Mouse (Mus musculus) lung, embryonic 14.5 days (tissue): ENCODE data around the gene Ulbp1. TPM values are rescaled to one million over a fixed set of nuclear protein-coding genes. Genes with fewer than 3 reads are reported as not detected.
"Not testable (repeated sequence)": the region's sequence is repeated elsewhere in the genome, so short reads cannot be mapped to it uniquely, and the experiment has no call there.

ENCODE experiments used
- ATAC-seq: fragments of 200-750 bp; cut with Nextera tagmentation; 2 replicates; pipeline ENCODE4 v1.8.0; 2017; ENCODE audit warnings: mild to moderate bottlenecking, moderate TSS enrichment, moderate library complexity; ENCODE audit not compliant: insufficient read depth
- DNase-seq: peaks from one replicate; pipeline ENCODE4 v3.0.0-alpha.2; 2015
- H3K27ac ChIP-seq: fragments of 300-500 bp; sonication (generic); 2 replicates; pipeline ENCODE4 v1.5.1; 2014; ENCODE audit warnings: low read depth, mild to moderate bottlenecking, moderate library complexity
- H3K27me3 ChIP-seq: fragments of 300-500 bp; sonication (generic); 2 replicates; pipeline ENCODE4 v1.6.1; 2014; ENCODE audit warnings: low read length, control low read depth; ENCODE audit not compliant: insufficient read depth
- H3K36me3 ChIP-seq: fragments of 300-500 bp; sonication (generic); 2 replicates; pipeline ENCODE4 v1.6.1; 2014; ENCODE audit warnings: control low read depth; ENCODE audit not compliant: insufficient read depth
- H3K4me1 ChIP-seq: fragments of 300-500 bp; sonication (generic); 2 replicates; pipeline ENCODE4 v1.6.1; 2014; ENCODE audit warnings: antibody characterized with exemption, control low read depth; ENCODE audit not compliant: insufficient read depth
- H3K4me2 ChIP-seq: fragments of 300-500 bp; sonication (generic); 2 replicates; pipeline ENCODE4 v1.6.1; 2014; ENCODE audit warnings: mild to moderate bottlenecking
- H3K4me3 ChIP-seq: fragments of 300-500 bp; sonication (generic); 2 replicates; pipeline ENCODE4 v1.5.1; 2014; ENCODE audit warnings: low read depth, low read length
- H3K9ac ChIP-seq: fragments of 300-500 bp; sonication (generic); 2 replicates; pipeline ENCODE4 v1.6.1; 2014
- H3K9me3 ChIP-seq: fragments of 300-500 bp; sonication (generic); 2 replicates; pipeline ENCODE4 v1.6.1; 2016; ENCODE audit warnings: low read depth, low read length, control low read depth
- CTCF ChIP-seq: IDR thresholded peaks from 2 replicates; pipeline ENCODE4 v1.5.1; 2016; ENCODE audit warnings: antibody characterized with exemption, low read depth
- WGBS: fragments of 180-500 bp; shearing (Covaris S2); extraction: QIAGEN DNeasy Blood & Tissue Kit; methylation state at CpG from one replicate; pipeline ENCODE4 v1.1.7; 2014; 5-methylcytosine and 5-hydroxymethylcytosine counted together
- polyA plus RNA-seq: library from polyadenylated mRNA; unstranded; fragments of >200 nt; fragmentation: Nextera tagmentation; extraction: Ambion mirVana; gene quantifications from 2 replicates; pipeline ENCODE4 v1.2.1, GENCODE M21; 2014

The Ulbp1 gene
- polyA plus RNA-seq, 1 experiment from 2014 or later: 9.4 TPM

DNA sequence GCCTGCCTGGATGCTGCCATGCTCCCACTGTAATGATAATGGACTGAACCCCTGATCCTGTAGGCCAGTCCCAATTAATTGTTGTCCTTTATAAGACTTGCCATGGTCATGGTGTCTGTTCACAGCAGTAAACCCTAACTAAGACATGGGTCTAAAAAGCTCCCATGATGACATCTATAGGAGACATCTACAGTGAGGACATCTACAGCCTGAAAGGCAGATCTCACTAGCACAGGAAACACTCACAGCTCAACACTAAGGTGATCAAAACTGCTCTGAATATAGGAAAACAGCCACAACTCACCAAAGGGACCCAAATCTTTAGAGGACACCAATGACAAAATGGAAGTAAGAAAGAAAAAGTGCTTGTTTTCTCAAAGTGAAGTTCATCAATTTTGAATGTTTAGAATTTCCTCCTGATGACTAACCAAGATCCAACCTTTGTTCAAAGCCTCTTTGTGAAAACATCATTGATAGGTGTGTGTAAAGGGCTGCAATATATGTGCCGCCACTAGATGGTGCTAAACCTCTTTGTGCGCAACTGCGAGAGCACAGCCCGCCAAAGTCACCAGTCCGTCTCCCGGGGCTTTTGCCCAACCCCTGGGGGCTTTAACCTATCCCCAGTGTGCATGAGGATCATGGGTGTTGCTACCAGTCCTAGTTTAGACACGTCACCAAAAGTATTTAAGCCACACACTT is 3.6 kb downstream of the Ulbp1 start:
- not testable (repeated sequence) for H3K9me3 ChIP-seq, H3K27ac ChIP-seq, H3K4me1 ChIP-seq, H3K27me3 ChIP-seq, H3K36me3 ChIP-seq, ATAC-seq, H3K9ac ChIP-seq
- Histone ChIP-seq H3K4me2 (peak overlapping the region; percentile 58), H3K4me3 (peak overlapping the region; percentile 18; the same call in 1 of the 2 replicates)
- 0% methylated on average over 7 of the region's 7 CpGs for WGBS
- peak; percentile 43 for DNase-seq
- peak; percentile 69 for TF ChIP-seq CTCF

DNA sequence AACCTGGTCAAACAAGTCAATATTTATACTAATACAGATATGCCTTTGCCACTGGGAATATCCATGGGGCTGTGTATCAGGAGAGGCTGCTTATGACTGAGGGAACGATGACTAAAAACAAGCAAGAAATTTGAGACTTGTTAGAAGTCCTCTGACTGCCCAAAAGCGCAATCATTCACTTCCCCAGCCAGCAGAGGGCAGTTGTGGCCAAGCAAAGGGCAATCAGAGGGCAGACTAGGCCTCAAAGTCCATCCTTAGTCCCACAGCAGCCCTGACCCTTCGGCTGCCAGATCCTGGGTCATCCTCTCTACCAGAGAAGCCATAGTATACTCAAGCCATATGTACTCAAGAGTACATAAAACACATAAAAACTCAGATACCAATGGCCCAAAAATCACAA is 11.4 kb downstream of the Ulbp1 start:
- Histone ChIP-seq H3K36me3 (no peaks in the 10 kb centered on the region), H3K9ac (no peak overlapping the region), H3K4me1 (no peaks in the 10 kb centered on the region), H3K27me3 (no peaks in the 10 kb centered on the region), H3K9me3 (no peaks in the 10 kb centered on the region), H3K4me3 (no peak overlapping the region), H3K4me2 (no peak overlapping the region), H3K27ac (no peak overlapping the region)
- peak; percentile 32 for TF ChIP-seq CTCF
- ATAC-seq: no peak
- WGBS: 48% methylated on average over 3 of the region's 3 CpGs
- DNase-seq: no peak

DNA sequence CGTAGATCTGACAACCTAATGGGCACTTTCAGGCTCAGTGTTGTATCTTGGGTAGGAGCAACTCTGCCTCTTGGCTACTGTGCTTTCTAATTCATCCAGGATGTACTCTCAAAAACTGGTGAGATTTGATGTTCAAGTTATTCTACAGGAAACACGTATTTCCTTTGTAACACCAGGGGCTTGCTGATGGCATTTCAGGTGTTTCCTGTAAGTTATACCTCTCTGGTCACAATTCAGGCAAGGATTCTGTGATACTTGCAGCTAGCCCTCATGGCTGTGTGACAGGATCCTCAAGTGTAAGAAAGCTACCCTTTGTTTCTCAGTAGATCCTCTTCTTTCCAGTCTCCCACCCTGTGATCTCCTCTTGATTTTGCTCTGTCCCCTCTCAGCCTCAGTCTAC is 34.5 kb downstream of the Ulbp1 start:
- Histone ChIP-seq H3K4me1 (no peaks in the 10 kb centered on the region), H3K4me2 (no peak overlapping the region), H3K27ac (no peak overlapping the region), H3K36me3 (no peaks in the 10 kb centered on the region), H3K9ac (no peak overlapping the region), H3K4me3 (no peak overlapping the region), H3K9me3 (no peaks in the 10 kb centered on the region), H3K27me3 (no peaks in the 10 kb centered on the region)
- WGBS: 68% methylated on average over 2 of the region's 2 CpGs
- ATAC-seq (no peak), DNase-seq (no peak)
- TF ChIP-seq CTCF: no peak

DNA sequence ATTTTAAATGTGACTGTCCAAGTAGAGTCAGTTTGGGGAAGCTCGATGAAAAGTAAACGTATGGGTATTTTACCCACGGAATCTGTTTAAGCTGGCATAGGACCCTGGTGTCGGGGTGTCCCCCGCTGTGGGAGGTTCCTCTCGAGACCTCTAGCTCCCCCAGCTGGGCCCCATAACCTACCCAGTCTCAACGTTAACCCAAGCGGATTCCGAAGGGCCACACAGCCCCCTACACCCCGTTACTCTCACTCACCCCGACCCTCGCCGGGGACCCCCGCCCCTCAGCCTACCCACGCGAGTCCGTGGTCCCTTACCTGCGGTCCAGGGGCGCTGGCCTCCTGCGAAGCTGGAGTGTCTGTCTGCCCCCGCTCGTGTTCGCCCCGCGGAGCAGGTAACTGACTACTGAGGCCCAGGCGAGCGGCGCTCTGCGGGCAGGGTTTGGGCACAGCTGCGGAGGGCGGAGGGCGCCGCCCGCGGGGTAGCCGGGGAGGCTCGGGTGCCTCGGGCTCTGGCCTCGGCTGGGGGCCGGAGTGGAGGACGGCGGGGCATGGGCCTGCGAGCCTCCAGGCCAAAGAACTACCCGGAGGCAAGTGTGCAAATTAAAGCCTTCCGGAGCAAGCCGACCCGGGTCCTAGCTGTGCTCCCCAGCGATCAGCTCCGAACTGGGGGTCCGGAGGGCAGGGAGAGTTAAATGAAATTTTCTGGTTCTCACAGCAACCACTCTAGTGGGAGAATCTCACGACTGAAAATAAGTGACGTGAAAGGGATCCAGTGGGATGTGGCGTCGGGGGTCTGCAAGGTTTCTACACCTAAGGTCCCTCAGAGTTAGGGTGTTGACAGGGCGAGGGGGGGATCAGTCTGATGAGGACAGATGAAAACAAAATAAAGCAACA is 80.0 kb downstream of the Ulbp1 start:
- no peak for TF ChIP-seq CTCF
- Histone ChIP-seq H3K9me3 (no peaks in the 10 kb centered on the region), H3K27me3 (peaks cover 29% of the 10 kb centered on the region), H3K4me3 (peak overlapping the region; percentile 55), H3K27ac (no peak overlapping the region), H3K4me1 (peaks cover 4% of the 10 kb centered on the region; the same call in 1 of the 2 replicates), H3K4me2 (peak overlapping the region; percentile 99), H3K9ac (no peak overlapping the region), H3K36me3 (no peaks in the 10 kb centered on the region)
- ATAC-seq (no peak), DNase-seq (peak; percentile 1)
- WGBS: 6% methylated on average over 55 of the region's 55 CpGs

DNA sequence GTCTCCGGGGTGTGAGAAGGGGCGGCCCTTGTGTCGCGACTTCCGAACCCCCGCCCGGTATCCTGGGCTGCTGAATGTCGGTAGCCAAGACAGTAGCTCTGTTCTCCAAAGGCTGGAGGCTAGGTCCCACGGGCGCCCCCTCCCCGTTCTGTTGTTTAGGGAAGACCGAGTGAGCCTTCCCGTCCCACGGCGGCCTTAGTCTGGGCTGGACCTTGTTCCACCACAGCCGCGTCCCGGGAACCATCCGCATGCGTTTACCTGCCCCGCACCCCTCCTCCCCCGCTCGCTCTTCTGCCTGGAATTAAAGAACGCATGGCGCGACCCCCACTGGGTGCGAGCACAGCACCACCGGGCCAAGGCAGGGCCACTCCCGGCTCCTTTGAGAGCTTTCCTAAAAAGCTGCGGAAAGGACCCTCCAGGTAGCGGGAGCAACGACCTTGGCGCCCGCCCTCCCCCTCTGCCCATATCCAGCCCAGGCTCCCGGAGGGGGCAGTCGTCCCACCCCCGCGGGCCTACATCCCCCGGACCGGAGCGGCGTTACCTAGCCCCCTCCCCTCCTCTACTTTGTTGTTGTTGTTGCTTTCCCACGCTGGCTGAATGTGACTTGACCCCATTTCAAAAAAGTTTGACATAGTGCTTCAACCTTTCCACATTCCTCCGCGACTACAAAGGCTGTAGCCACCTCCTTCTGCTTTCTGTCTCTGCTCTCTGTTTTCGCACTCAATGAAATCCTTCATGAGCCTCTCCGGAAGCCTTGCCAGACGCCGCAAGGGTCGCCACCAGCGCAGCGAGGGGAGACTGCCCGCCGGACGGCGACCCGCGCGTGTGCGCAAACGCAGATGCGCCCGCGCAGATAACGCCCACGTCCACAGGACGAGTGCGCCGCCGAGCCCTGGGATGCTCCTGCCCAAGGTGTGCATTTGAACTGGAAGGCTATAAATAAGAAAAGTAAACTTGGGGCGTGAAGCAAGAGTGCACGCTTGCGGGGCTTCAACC is 81.2 kb downstream of the Ulbp1 start:
- H3K9me3 ChIP-seq: no peaks in the 10 kb centered on the region
- no peaks in the 10 kb centered on the region for H3K36me3 ChIP-seq
- peak overlapping the region; percentile 55 for H3K4me3 ChIP-seq
- peaks cover 29% of the 10 kb centered on the region for H3K27me3 ChIP-seq
- ATAC-seq (peak; percentile 58; the same call in 1 of the 2 replicates), DNase-seq (peak; percentile 44)
- H3K27ac ChIP-seq: no peak overlapping the region
- H3K9ac ChIP-seq: peak overlapping the region; percentile 36
- under 1% methylated on average over 71 of the region's 73 CpGs for WGBS
- H3K4me2 ChIP-seq: peak overlapping the region; percentile 99
- no peak for TF ChIP-seq CTCF
- H3K4me1 ChIP-seq: peaks cover 4% of the 10 kb centered on the region; the same call in 1 of the 2 replicates

DNA sequence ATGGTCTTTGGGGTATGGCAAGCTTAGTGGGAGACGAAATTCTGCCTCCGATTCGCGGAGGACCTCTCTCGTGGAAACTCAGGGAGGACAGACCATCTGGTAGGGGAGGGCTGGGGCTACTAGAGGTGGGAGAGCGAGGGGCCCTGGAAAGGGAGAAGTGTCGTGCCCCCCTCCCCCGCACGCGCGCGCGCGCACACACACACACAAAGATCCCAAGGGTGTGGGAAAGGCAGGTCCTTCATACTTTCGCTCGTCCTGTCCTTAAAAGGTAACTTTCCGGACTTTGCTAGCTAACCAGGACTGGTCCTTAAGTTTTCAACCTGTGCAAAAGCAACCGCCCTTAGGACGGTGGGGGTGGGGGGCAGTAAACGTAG is 81.9 kb downstream of the Ulbp1 start:
- peak; percentile 29; the same call in 1 of the 2 replicates for ATAC-seq
- H3K9me3 ChIP-seq: no peaks in the 10 kb centered on the region

More for the DNA sequence above, 81.9 kb downstream of the Ulbp1 start:
- Histone ChIP-seq H3K27ac (no peak overlapping the region), H3K9ac (peak overlapping the region; percentile 36), H3K4me3 (peak overlapping the region; percentile 55), H3K36me3 (no peaks in the 10 kb centered on the region), H3K4me1 (peaks cover 4% of the 10 kb centered on the region; the same call in 1 of the 2 replicates), H3K4me2 (peak overlapping the region; percentile 99), H3K27me3 (peaks cover 29% of the 10 kb centered on the region)
- peak; percentile 19 for DNase-seq
- WGBS: under 1% methylated on average over 16 of the region's 20 CpGs
- no peak for TF ChIP-seq CTCF
